Mouse (Mus musculus) testis, adult 2 months (tissue): ENCODE measurements at regions not wholly inside any gene's neighbourhood (a gene's known extent, or its start where the extent isn't known, plus 50 kb on each side); places are given as distances from the start of the nearest gene placed in this dataset.
"Not testable (repeated sequence)": the region's sequence is repeated elsewhere in the genome, so short reads cannot be mapped to it uniquely, and the experiment has no call there.

Experiments used
- H3K27ac ChIP-seq: fragments of 200-500 bp; 2 replicates; pipeline ENCODE4 v1.5.1; 2012; ENCODE audit warnings: low read depth, low read length; ENCODE audit not compliant: control insufficient read depth, insufficient read depth
- H3K27me3 ChIP-seq: fragments of 200-500 bp; 2 replicates; pipeline ENCODE4 v1.6.1; 2012; ENCODE audit warnings: mild to moderate bottlenecking, low read length, moderate library complexity; ENCODE audit not compliant: control insufficient read depth, insufficient read depth
- H3K36me3 ChIP-seq: fragments of 200-500 bp; 2 replicates; pipeline ENCODE4 v1.6.1; 2012; ENCODE audit warnings: mild to moderate bottlenecking, low read length; ENCODE audit not compliant: control insufficient read depth, insufficient read depth
- H3K4me1 ChIP-seq: fragments of 200-500 bp; 2 replicates; pipeline ENCODE4 v1.6.1; 2012; ENCODE audit warnings: low read length; ENCODE audit not compliant: control insufficient read depth, insufficient read depth
- H3K4me3 ChIP-seq: fragments of 200-500 bp; 2 replicates; pipeline ENCODE4 v1.5.1; 2012; ENCODE audit warnings: low read depth, mild to moderate bottlenecking, low read length, moderate library complexity, mixed read lengths; ENCODE audit not compliant: control insufficient read depth
- CTCF ChIP-seq: fragments of 200-500 bp; IDR thresholded peaks from 2 replicates; pipeline ENCODE4 v1.5.1; 2012; ENCODE audit warnings: low read depth, mild to moderate bottlenecking, inconsistent platforms, low read length, moderate library complexity; ENCODE audit not compliant: control insufficient read depth, insufficient read depth, insufficient replicate concordance
- POLR2A ChIP-seq: fragments of 200-500 bp; IDR thresholded peaks from 2 replicates; pipeline ENCODE4 v1.6.1; 2012; ENCODE audit warnings: low read depth, mild to moderate bottlenecking, inconsistent platforms, low read length, moderate library complexity; ENCODE audit not compliant: control insufficient read depth

DNA sequence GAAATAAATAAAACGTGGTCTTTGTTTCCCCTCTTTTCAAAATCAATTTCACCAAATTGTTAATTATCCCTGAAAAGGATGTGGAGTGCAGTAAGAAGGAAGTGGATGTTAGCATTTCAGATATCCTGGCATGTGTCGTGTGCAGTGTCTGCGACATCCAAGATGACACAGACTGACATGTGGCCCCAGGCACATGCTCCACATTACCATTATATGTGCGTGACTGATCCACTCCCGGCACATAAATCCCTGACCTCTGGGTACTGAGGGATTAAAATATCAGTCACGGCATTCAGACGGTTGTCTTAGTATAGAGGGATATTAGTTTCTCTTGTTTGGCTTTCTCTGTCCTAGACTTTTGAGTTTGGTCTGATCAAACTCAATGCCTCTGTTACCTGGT lies 168.0 kb upstream of the Slc25a13 start:
- H3K27ac ChIP-seq: no peak overlapping the region
- no peaks in the 10 kb centered on the region for H3K27me3 ChIP-seq
- H3K4me1 ChIP-seq: no peaks in the 10 kb centered on the region
- no peak overlapping the region for H3K4me3 ChIP-seq
- H3K36me3 ChIP-seq: no peaks in the 10 kb centered on the region
- TF ChIP-seq CTCF (no peak), POLR2A (no peak)

DNA sequence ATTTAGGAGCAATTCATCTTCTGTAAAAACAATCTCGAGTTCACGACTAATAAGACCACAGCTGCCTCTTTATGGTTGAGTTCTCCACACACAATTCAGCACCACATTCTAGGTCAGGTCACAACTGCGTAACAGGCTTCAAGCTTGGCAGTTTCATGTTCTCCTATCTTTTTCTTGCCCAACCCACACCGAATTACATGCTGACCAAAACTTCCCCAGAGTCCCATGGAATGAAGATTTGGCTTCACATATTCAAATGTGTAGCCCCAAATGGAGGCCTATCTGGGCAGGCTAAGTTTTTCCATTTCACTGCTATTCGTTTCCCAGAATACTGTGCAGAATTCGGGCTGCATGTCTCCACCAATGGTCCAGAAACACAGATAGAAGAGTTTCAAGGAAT lies 167.5 kb upstream of the Slc25a13 start:
- H3K4me1 ChIP-seq: no peaks in the 10 kb centered on the region
- H3K27ac ChIP-seq: no peak overlapping the region
- H3K4me3 ChIP-seq: no peak overlapping the region
- H3K36me3 ChIP-seq: no peaks in the 10 kb centered on the region
- H3K27me3 ChIP-seq: no peaks in the 10 kb centered on the region
- TF ChIP-seq CTCF: no peak

DNA sequence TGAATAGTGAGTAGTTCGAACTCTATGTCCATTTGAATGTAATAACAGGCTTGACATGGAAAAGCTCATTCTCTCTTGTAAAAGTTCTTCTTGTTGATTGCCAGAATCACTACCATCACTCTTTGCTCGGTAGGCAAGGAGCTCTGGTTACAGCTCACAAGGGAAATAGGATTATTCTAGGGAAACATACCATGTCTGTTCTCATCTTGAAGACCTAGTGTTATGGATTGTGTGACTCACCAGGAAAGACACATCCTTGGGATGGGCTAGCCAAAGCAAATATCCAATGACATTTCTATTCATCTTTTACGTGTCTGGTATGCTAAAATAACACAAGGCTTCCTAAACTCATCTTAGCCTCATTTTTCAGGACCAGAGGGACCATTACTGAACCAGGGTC lies 155.4 kb upstream of the Slc25a13 start:
- Histone ChIP-seq H3K36me3 (no peaks in the 10 kb centered on the region), H3K27me3 (no peaks in the 10 kb centered on the region), H3K4me3 (no peak overlapping the region), H3K27ac (no peak overlapping the region), H3K4me1 (no peaks in the 10 kb centered on the region)
- no peak for TF ChIP-seq POLR2A
- no peak for TF ChIP-seq CTCF

DNA sequence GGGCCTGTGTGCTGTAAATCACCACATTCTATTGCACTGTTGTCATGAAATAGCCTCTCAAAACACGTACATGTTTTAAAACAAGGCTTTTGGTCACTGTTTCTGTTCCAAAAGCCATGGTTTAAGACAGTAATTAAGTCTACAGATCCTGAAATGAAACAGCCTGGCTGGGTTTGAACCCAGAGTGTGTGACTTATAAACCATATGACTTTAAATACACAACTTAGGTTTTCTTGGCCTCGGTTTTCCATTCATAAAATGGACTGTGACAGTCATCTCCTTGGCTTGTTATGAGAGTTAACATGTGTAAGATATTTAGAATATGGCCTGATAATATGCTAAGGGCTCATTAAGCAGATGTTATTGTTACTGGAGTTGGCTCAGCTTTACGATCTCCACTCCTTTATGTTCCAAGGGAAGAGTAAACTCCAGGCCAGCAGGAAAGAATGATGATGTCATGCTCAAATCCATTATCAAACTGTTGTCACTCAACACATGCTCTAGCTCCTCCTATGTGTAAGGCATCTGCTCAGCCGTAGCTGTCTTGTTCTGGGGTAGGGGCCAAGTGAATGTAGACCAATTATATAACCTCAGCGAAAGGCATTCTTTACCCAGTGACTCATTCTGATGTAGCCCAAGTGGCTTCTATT lies 154.6 kb upstream of the Slc25a13 start:
- no peak overlapping the region for H3K4me3 ChIP-seq
- TF ChIP-seq POLR2A (no peak), CTCF (no peak)
- H3K27me3 ChIP-seq: no peaks in the 10 kb centered on the region
- H3K36me3 ChIP-seq: no peaks in the 10 kb centered on the region
- no peaks in the 10 kb centered on the region for H3K4me1 ChIP-seq
- H3K27ac ChIP-seq: no peak overlapping the region

DNA sequence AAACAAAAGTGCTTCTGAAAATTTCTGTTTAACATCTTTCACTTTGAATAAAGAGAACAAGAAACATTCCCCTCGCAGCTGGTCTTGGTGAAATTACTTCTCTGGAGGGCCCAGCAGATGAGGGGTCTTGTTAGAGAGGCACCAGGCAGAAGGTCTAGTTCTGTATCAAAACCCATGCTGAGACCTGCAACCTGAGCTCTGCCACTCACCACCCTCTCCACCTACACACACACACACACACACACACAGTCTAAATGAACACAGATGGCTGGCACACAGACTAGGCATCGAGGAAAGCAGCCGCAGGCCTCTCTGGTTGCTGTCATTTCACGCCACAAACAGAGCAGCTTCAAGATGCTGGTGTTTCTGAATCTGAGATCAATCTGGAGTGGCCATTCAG lies 147.1 kb upstream of the Slc25a13 start:
- Histone ChIP-seq H3K4me1 (no peaks in the 10 kb centered on the region), H3K36me3 (no peaks in the 10 kb centered on the region), H3K4me3 (no peak overlapping the region), H3K27ac (no peak overlapping the region), H3K27me3 (no peaks in the 10 kb centered on the region)
- no peak for TF ChIP-seq POLR2A
- no peak for TF ChIP-seq CTCF

DNA sequence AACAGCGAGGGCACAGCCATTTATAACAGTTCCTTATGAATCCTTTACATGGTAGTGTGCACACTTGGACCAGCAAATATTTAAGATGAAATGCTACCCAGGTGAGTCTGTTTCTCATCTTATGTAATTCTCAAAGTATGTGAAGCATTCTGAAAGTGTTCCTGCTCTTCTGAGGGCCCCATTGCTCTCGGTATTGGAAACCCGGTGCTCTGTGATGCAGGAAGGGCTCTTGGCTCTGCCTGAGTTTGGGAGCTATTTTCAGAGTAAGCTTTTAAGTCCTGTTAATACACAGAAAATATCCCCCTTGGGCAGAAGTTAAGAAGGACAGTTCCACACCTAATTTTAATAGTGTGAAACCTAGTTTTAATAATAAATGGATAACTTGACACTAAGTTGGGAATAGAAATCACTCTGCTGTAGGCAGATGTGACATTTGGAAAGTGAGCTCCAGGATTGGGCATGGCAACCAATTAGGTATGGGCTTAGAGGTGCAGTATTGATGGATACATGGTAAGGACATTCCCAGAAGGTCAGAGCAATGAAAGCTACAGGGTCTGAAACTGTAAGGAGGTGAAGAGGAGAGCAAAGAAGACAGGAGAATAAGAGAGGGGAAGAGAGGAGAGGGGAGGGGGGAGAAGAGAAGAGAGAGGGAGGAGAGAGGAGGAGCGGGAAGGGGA lies 145.8 kb upstream of the Slc25a13 start:
- no peaks in the 10 kb centered on the region for H3K36me3 ChIP-seq
- no peak for TF ChIP-seq POLR2A
- no peak for TF ChIP-seq CTCF
- H3K4me1 ChIP-seq: no peaks in the 10 kb centered on the region
- H3K27me3 ChIP-seq: no peaks in the 10 kb centered on the region
- H3K27ac ChIP-seq: no peak overlapping the region
- no peak overlapping the region for H3K4me3 ChIP-seq

DNA sequence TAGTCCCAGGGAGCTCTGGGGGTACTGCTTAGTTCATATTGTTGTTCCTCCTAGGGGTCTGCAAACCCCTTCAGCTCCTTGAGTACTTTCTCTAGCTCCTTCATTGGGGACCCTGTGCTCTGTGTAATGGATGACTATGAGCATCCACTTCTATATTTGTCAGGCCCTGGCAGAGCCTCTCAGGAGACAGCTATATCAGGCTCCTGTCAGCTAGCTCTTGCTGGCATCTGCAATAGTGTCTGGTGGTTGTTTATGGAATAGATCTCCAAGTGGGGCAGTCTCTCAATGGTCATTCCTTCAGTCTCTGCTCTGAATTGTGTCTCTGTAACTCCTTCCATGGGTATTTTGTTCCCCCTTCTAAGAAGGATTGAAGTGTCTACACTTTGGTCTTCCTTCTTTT lies 144.2 kb upstream of the Slc25a13 start:
- H3K27me3 ChIP-seq, H3K27ac ChIP-seq, H3K4me1 ChIP-seq, H3K4me3 ChIP-seq, H3K36me3 ChIP-seq: not testable (repeated sequence)

DNA sequence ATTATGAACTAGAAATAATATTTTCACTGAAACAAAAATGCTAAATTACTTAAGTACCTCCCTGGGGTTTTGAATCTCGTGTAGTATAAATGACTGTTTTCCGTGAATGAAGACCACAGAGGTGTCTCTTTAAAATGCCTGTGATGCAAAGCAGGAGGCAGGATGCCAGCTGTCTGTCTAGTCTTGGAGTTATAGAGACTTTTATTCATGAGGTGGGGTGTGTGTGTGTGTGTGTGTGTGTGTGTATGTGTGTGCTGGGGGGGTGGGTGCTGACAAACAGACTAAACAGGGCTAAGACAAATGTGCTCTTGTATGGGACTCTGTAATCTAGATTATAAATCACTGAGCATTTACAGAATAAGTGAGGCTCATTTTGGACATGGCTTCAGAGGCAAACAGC lies 140.5 kb upstream of the Slc25a13 start:
- no peaks in the 10 kb centered on the region for H3K27me3 ChIP-seq
- H3K4me1 ChIP-seq: no peaks in the 10 kb centered on the region
- TF ChIP-seq CTCF: no peak
- TF ChIP-seq POLR2A: no peak
- no peak overlapping the region for H3K27ac ChIP-seq
- no peaks in the 10 kb centered on the region for H3K36me3 ChIP-seq
- H3K4me3 ChIP-seq: no peak overlapping the region
